Mouse (Mus musculus): Measurements from ENCODE around the gene Gm21095.
"Not testable (repeated sequence)": the region's sequence is repeated elsewhere in the genome, so short reads cannot be mapped to it uniquely, and the experiment has no call there.

Gene Gm21095

DNA sequence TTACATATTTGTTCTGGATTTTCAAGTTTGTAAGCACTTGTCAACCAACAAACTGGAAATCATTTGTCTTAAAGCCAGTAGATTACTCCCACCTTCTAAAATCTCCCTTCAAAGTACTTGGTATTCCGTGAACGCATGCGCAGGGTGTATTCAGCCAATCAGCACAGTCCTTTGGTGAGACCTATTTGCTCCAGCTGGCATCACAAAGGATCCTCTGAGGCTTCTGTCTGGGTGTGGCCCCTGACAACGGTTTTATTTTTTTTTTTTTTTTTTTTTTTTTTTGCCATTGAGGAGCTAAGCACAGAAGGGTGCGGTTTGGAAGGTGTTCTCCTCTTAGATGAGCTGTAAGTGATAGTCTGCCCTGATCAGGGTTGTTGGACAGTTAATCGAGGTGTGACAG, at the start of gene Gm21095:
Gene Gm21095, plus strand, starts transcription at position 301 of the 400 bp plus-strand sequence.
- DNase-seq (ENCODE audit: low spot score) = not testable (repeated sequence)

Measured in layer of hippocampus, adult 9-10 months (tissue).